Mouse (Mus musculus) cortical plate, adult 2 months (tissue): ENCODE data around the gene Ppp6r3.

Experiments used
- CTCF ChIP-seq: fragments of 200-500 bp; IDR thresholded peaks from 2 replicates; pipeline ENCODE4 v1.5.1; 2011; ENCODE audit warnings: mild to moderate bottlenecking, control low read depth, low read length; ENCODE audit not compliant: insufficient read depth; ENCODE audit errors: extremely low read depth
- POLR2A ChIP-seq: fragments of 200-500 bp; IDR thresholded peaks from 2 replicates; pipeline ENCODE4 v1.6.1; 2011; ENCODE audit warnings: mild to moderate bottlenecking, low read length, control low read depth; ENCODE audit not compliant: insufficient read depth; ENCODE audit errors: extremely low read depth

GRCm38 (mm10) chr19:3619359-3619758 is 43.8 kb upstream of the Ppp6r3 start:
- TF ChIP-seq POLR2A (no peak), CTCF (no peak)
